Mouse (Mus musculus): ENCODE results near the gene Zfp458. TPM values are rescaled to one million over a fixed set of nuclear protein-coding genes. Genes with fewer than 3 reads are reported as not detected.

Zfp458 gene
- 35.9 TPM for polyA plus RNA-seq (2014; fragmentation: Illumina TruSeq; extraction: RNeasy Lipid Tissue Mini Kit (QIAGEN cat#74804); ENCODE audit: low read depth, low replicate concordance)

GRCm38 (mm10) chr13:67278314-67278713, at the start of gene Zfp458:
Gene Zfp458, minus strand, starts transcription at chr13:67278466.

GRCm38 (mm10) chr13:67305822-67306672, 27.8 kb upstream of the Zfp458 start, which contains the start of gene Zfp457:
Gene Zfp457, minus strand, starts transcription at chr13:67306485.

Other genes starting within 250 kb of the Zfp458 start
- 13.8 TPM for gene Zfp712, start 217.3 kb downstream of the Zfp458 start, polyA plus RNA-seq (2014; fragmentation: Illumina TruSeq; extraction: RNeasy Lipid Tissue Mini Kit (QIAGEN cat#74804); ENCODE audit: low read depth, low replicate concordance)
- gene Zfp708, start 180.5 kb downstream of the Zfp458 start, polyA plus RNA-seq (2014; fragmentation: Illumina TruSeq; extraction: RNeasy Lipid Tissue Mini Kit (QIAGEN cat#74804); ENCODE audit: low read depth, low replicate concordance), result 8.8 TPM
- 8.0 TPM for gene Gm28557, start 169.9 kb downstream of the Zfp458 start, polyA plus RNA-seq (2014; fragmentation: Illumina TruSeq; extraction: RNeasy Lipid Tissue Mini Kit (QIAGEN cat#74804); ENCODE audit: low read depth, low replicate concordance)
- 0.22 TPM for gene Rslcan18, start 162.2 kb downstream of the Zfp458 start, polyA plus RNA-seq (2014; fragmentation: Illumina TruSeq; extraction: RNeasy Lipid Tissue Mini Kit (QIAGEN cat#74804); ENCODE audit: low read depth, low replicate concordance)
- 91.1 TPM for gene Zfp759, start 156.8 kb downstream of the Zfp458 start, polyA plus RNA-seq (2014; fragmentation: Illumina TruSeq; extraction: RNeasy Lipid Tissue Mini Kit (QIAGEN cat#74804); ENCODE audit: low read depth, low replicate concordance)
- gene Rsl1, start 105.3 kb downstream of the Zfp458 start, polyA plus RNA-seq (2014; fragmentation: Illumina TruSeq; extraction: RNeasy Lipid Tissue Mini Kit (QIAGEN cat#74804); ENCODE audit: low read depth, low replicate concordance), result 7.8 TPM
- 3.3 TPM for gene Zfp455, start 84.0 kb downstream of the Zfp458 start, polyA plus RNA-seq (2014; fragmentation: Illumina TruSeq; extraction: RNeasy Lipid Tissue Mini Kit (QIAGEN cat#74804); ENCODE audit: low read depth, low replicate concordance)
- gene Zfp457, start 28.0 kb upstream of the Zfp458 start, polyA plus RNA-seq (2014; fragmentation: Illumina TruSeq; extraction: RNeasy Lipid Tissue Mini Kit (QIAGEN cat#74804); ENCODE audit: low read depth, low replicate concordance), result 1.3 TPM
- 10.1 TPM for gene Zfp595, start 54.1 kb upstream of the Zfp458 start, polyA plus RNA-seq (2014; fragmentation: Illumina TruSeq; extraction: RNeasy Lipid Tissue Mini Kit (QIAGEN cat#74804); ENCODE audit: low read depth, low replicate concordance)
- 2.2 TPM for gene Gm28044, start 82.1 kb upstream of the Zfp458 start, polyA plus RNA-seq (2014; fragmentation: Illumina TruSeq; extraction: RNeasy Lipid Tissue Mini Kit (QIAGEN cat#74804); ENCODE audit: low read depth, low replicate concordance)
- 5.3 TPM for gene Zfp953, start 82.1 kb upstream of the Zfp458 start, polyA plus RNA-seq (2014; fragmentation: Illumina TruSeq; extraction: RNeasy Lipid Tissue Mini Kit (QIAGEN cat#74804); ENCODE audit: low read depth, low replicate concordance)
- 0.48 TPM for gene Gm28041, start 97.3 kb upstream of the Zfp458 start, polyA plus RNA-seq (2014; fragmentation: Illumina TruSeq; extraction: RNeasy Lipid Tissue Mini Kit (QIAGEN cat#74804); ENCODE audit: low read depth, low replicate concordance)
- gene Zfp456, start 97.3 kb upstream of the Zfp458 start, polyA plus RNA-seq (2014; fragmentation: Illumina TruSeq; extraction: RNeasy Lipid Tissue Mini Kit (QIAGEN cat#74804); ENCODE audit: low read depth, low replicate concordance), result 1.2 TPM
- 2.6 TPM for gene Zfp429, start 121.4 kb upstream of the Zfp458 start, polyA plus RNA-seq (2014; fragmentation: Illumina TruSeq; extraction: RNeasy Lipid Tissue Mini Kit (QIAGEN cat#74804); ENCODE audit: low read depth, low replicate concordance)
- 1.3 TPM for gene Zfp459, start 143.0 kb upstream of the Zfp458 start, polyA plus RNA-seq (2014; fragmentation: Illumina TruSeq; extraction: RNeasy Lipid Tissue Mini Kit (QIAGEN cat#74804); ENCODE audit: low read depth, low replicate concordance)
- 8.6 TPM for gene Zfp874a, start 173.2 kb upstream of the Zfp458 start, polyA plus RNA-seq (2014; fragmentation: Illumina TruSeq; extraction: RNeasy Lipid Tissue Mini Kit (QIAGEN cat#74804); ENCODE audit: low read depth, low replicate concordance)
- gene Zfp874b, start 205.8 kb upstream of the Zfp458 start, polyA plus RNA-seq (2014; fragmentation: Illumina TruSeq; extraction: RNeasy Lipid Tissue Mini Kit (QIAGEN cat#74804); ENCODE audit: low read depth, low replicate concordance), result 4.4 TPM
- gene Zfp58, start 222.1 kb upstream of the Zfp458 start, polyA plus RNA-seq (2014; fragmentation: Illumina TruSeq; extraction: RNeasy Lipid Tissue Mini Kit (QIAGEN cat#74804); ENCODE audit: low read depth, low replicate concordance), result 52.5 TPM
- gene Gm26965, start 247.7 kb upstream of the Zfp458 start, polyA plus RNA-seq (2014; fragmentation: Illumina TruSeq; extraction: RNeasy Lipid Tissue Mini Kit (QIAGEN cat#74804); ENCODE audit: low read depth, low replicate concordance), result not detected
- gene Zfp87, start 247.7 kb upstream of the Zfp458 start, polyA plus RNA-seq (2014; fragmentation: Illumina TruSeq; extraction: RNeasy Lipid Tissue Mini Kit (QIAGEN cat#74804); ENCODE audit: low read depth, low replicate concordance), result 31.5 TPM